Mouse (Mus musculus) kidney, embryonic 16.5 days (tissue): ENCODE measurements at regions not wholly inside any gene's neighbourhood (a gene's known extent, or its start where the extent isn't known, plus 50 kb on each side); places are given as distances from the start of the nearest gene placed in this dataset.

Experiments used
- ATAC-seq: fragments of 200-750 bp; cut with Nextera tagmentation; 2 replicates; pipeline ENCODE4 v1.8.0; 2017; ENCODE audit warnings: moderate TSS enrichment; ENCODE audit not compliant: low FRiP score, low TSS enrichment
- H3K27ac ChIP-seq: fragments of 300-500 bp; sonication (generic); 2 replicates; pipeline ENCODE4 v1.5.1; 2014; ENCODE audit warnings: low read length
- H3K27me3 ChIP-seq: fragments of 300-500 bp; sonication (generic); 2 replicates; pipeline ENCODE4 v1.6.1; 2014; ENCODE audit warnings: low read length, control low read depth, mixed read lengths; ENCODE audit not compliant: insufficient read depth
- H3K36me3 ChIP-seq: fragments of 300-500 bp; sonication (generic); 2 replicates; pipeline ENCODE4 v1.6.1; 2014; ENCODE audit warnings: low read length, control low read depth, mixed read lengths; ENCODE audit not compliant: insufficient read depth
- H3K4me1 ChIP-seq: fragments of 300-500 bp; sonication (generic); 2 replicates; pipeline ENCODE4 v1.6.1; 2014; ENCODE audit warnings: low read length, control low read depth, mixed read lengths; ENCODE audit not compliant: insufficient read depth
- H3K4me2 ChIP-seq: fragments of 300-500 bp; sonication (generic); replicated peaks from 2 replicates; pipeline ENCODE4 v1.6.1; 2014; ENCODE audit warnings: low read depth, low read length
- H3K4me3 ChIP-seq: fragments of 300-500 bp; sonication (generic); 2 replicates; pipeline ENCODE4 v1.5.1; 2014; ENCODE audit warnings: mild to moderate bottlenecking, low read length
- H3K9ac ChIP-seq: fragments of 300-500 bp; sonication (generic); replicated peaks from 2 replicates; pipeline ENCODE4 v1.6.1; 2014; ENCODE audit warnings: low read length
- H3K9me3 ChIP-seq: fragments of 300-500 bp; sonication (generic); 2 replicates; pipeline ENCODE4 v1.6.1; 2016; ENCODE audit warnings: low read length, control low read depth
- WGBS: fragments of 180-500 bp; shearing (Covaris S2); extraction: QIAGEN DNeasy Blood & Tissue Kit; methylation state at CpG from one replicate; pipeline ENCODE4 v1.1.7; 2014; 5-methylcytosine and 5-hydroxymethylcytosine counted together

GRCm38 (mm10) chr14:61960243-61960957, 332.0 kb upstream of the Rnaseh2b start:
- Histone ChIP-seq H3K4me2 (no peak overlapping the region), H3K4me3 (no peak overlapping the region), H3K9me3 (no peaks in the 10 kb centered on the region), H3K36me3 (no peaks in the 10 kb centered on the region), H3K27me3 (no peaks in the 10 kb centered on the region), H3K27ac (no peak overlapping the region), H3K9ac (no peak overlapping the region), H3K4me1 (no peaks in the 10 kb centered on the region)
- 72% methylated on average over 4 of the region's 4 CpGs for WGBS
- ATAC-seq, result no peak

DNA sequence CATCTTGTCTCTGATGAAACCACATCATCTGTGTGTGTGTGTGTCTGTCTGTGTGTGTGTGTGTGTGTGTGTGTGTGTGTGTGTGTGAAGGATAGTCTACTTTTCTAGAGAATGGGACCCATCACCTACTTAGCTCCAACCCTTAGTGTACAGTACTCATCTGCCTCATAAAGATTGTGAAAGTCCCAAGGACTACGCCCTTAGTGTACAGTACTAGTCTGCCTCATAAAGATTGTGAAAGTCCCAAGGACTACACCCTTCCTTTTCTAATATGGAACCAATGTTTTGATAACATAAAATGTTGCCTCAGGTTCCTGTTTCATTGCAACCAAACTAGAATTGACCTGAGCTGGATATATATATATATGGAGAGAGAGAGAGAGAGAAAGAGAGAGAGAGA, 323.9 kb upstream of the Rnaseh2b start:
- H3K4me2 ChIP-seq, result no peak overlapping the region
- H3K9ac ChIP-seq, result no peak overlapping the region
- peaks cover 5% of the 10 kb centered on the region; the same call in 1 of the 2 replicates for H3K4me1 ChIP-seq
- no peak for ATAC-seq
- no peaks in the 10 kb centered on the region for H3K9me3 ChIP-seq
- no peak overlapping the region for H3K4me3 ChIP-seq
- no peak overlapping the region for H3K27ac ChIP-seq
- H3K36me3 ChIP-seq, result no peaks in the 10 kb centered on the region
- no peaks in the 10 kb centered on the region for H3K27me3 ChIP-seq
- WGBS, result 95% methylated on average over 1 of the region's 1 CpGs

GRCm38 (mm10) chr14:61968957-61969535, 323.3 kb upstream of the Rnaseh2b start:
- WGBS, result 87% methylated on average over 5 of the region's 5 CpGs
- Histone ChIP-seq H3K4me1 (peaks cover 5% of the 10 kb centered on the region; the same call in 1 of the 2 replicates), H3K27ac (no peak overlapping the region), H3K4me3 (no peak overlapping the region), H3K27me3 (no peaks in the 10 kb centered on the region), H3K4me2 (no peak overlapping the region), H3K36me3 (no peaks in the 10 kb centered on the region), H3K9me3 (no peaks in the 10 kb centered on the region), H3K9ac (no peak overlapping the region)
- ATAC-seq, result no peak

- Histone ChIP-seq H3K9ac (no peak overlapping the region), H3K27me3 (no peaks in the 10 kb centered on the region), H3K4me3 (no peak overlapping the region), H3K9me3 (no peaks in the 10 kb centered on the region), H3K4me1 (peaks cover 5% of the 10 kb centered on the region; the same call in 1 of the 2 replicates), H3K4me2 (no peak overlapping the region), H3K27ac (peak overlapping the region; percentile 64), H3K36me3 (no peaks in the 10 kb centered on the region)
- 73% methylated on average over 3 of the region's 3 CpGs for WGBS
- ATAC-seq, result peak; percentile 92; the same call in 1 of the 2 replicates
Observed at GRCm38 (mm10) chr14:61970591-61970990, 321.8 kb upstream of the Rnaseh2b start.

DNA sequence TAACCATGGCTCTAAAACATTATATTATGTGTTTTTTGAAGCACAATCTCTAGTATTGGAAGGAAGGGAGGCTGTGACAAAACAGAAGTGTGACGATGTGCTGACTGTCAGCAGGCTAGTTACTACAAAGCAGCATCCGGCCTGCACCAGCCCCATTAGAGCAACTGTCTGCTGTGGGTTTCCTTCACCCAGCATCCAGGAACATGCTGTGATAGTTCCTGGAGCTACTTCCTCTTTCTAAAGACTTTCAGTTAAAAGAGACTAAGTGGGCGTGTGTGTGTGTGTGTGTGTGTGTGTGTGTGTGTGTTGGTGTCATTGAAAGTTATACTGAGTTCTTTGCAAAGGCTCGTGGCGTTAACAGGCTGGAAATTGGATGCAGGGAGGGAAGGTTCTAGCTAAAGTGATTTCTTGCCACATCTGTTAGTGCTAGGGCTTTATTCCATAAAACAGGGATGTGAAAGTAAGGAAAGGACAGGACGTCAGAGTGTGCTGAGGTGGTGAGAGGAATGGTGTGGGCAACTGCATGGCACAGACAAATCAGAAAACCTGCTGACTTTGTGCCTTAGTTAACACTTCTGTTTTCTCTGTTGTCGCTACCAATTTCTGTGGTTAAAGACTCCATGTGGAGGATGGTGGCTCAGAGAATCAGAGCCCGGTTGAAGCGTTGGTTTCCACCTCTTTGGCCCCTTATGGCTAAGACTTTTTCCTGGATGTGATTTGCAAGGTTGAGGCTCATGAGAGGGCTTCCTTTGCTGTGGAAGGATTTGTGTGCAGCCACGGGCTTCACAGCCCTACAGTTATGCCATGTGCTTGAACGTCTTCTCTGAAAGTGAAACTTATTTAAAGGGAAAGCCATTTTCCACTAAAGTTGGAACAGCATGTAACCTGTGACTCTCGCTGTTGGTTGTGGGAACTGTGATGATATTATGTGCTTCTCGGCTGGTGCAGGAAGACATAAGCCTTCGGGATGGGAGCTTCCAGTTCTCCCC, 321.0 kb upstream of the Rnaseh2b start:
- Histone ChIP-seq H3K4me2 (no peak overlapping the region), H3K27ac (peak overlapping the region; percentile 64), H3K36me3 (no peaks in the 10 kb centered on the region), H3K9me3 (no peaks in the 10 kb centered on the region), H3K9ac (no peak overlapping the region), H3K27me3 (no peaks in the 10 kb centered on the region), H3K4me3 (no peak overlapping the region), H3K4me1 (peaks cover 5% of the 10 kb centered on the region; the same call in 1 of the 2 replicates)
- 74% methylated on average over 14 of the region's 14 CpGs for WGBS
- ATAC-seq, result no peak

- ATAC-seq, result peak; percentile 70; the same call in 1 of the 2 replicates
- no peak overlapping the region for H3K4me3 ChIP-seq
- no peak overlapping the region for H3K9ac ChIP-seq
- 0 out of 2 replicates have a peak overlapping the region, but pooled peaks have one; percentile 15 for H3K27ac ChIP-seq
- no peak overlapping the region for H3K4me2 ChIP-seq
- H3K9me3 ChIP-seq, result no peaks in the 10 kb centered on the region
- no peaks in the 10 kb centered on the region for H3K36me3 ChIP-seq
- peaks cover 5% of the 10 kb centered on the region; the same call in 1 of the 2 replicates for H3K4me1 ChIP-seq
- H3K27me3 ChIP-seq, result no peaks in the 10 kb centered on the region
- WGBS, result 37% methylated on average over 6 of the region's 6 CpGs
Observed at GRCm38 (mm10) chr14:61975301-61975732, 317.1 kb upstream of the Rnaseh2b start.

GRCm38 (mm10) chr14:61980581-61980980, 311.8 kb upstream of the Rnaseh2b start:
- H3K36me3 ChIP-seq, result no peaks in the 10 kb centered on the region

GRCm38 (mm10) chr14:61985575-61985974, 306.8 kb upstream of the Rnaseh2b start:
- no peaks in the 10 kb centered on the region for H3K36me3 ChIP-seq
- 66% methylated on average over 3 of the region's 3 CpGs for WGBS
- H3K4me2 ChIP-seq, result no peak overlapping the region
- H3K9ac ChIP-seq, result no peak overlapping the region
- H3K4me3 ChIP-seq, result no peak overlapping the region
- H3K4me1 ChIP-seq, result no peaks in the 10 kb centered on the region
- H3K27ac ChIP-seq, result no peak overlapping the region
- peaks cover 4% of the 10 kb centered on the region; the same call in 1 of the 2 replicates for H3K9me3 ChIP-seq
- no peak for ATAC-seq
- H3K27me3 ChIP-seq, result no peaks in the 10 kb centered on the region

More at GRCm38 (mm10) chr14:61980581-61980980, 311.8 kb upstream of the Rnaseh2b start:
- no peaks in the 10 kb centered on the region for H3K27me3 ChIP-seq
- H3K4me3 ChIP-seq, result no peak overlapping the region
- no peak overlapping the region for H3K4me2 ChIP-seq
- no peak for ATAC-seq
- no peak overlapping the region for H3K27ac ChIP-seq
- 73% methylated on average over 3 of the region's 3 CpGs for WGBS
- H3K4me1 ChIP-seq, result no peaks in the 10 kb centered on the region
- no peak overlapping the region for H3K9ac ChIP-seq
- H3K9me3 ChIP-seq, result peaks cover 4% of the 10 kb centered on the region; the same call in 1 of the 2 replicates

GRCm38 (mm10) chr14:61986203-61986602, 306.2 kb upstream of the Rnaseh2b start:
- WGBS, result 74% methylated on average over 13 of the region's 13 CpGs
- Histone ChIP-seq H3K9me3 (peaks cover 4% of the 10 kb centered on the region; the same call in 1 of the 2 replicates), H3K36me3 (no peaks in the 10 kb centered on the region), H3K4me2 (no peak overlapping the region), H3K27me3 (no peaks in the 10 kb centered on the region), H3K4me1 (no peaks in the 10 kb centered on the region), H3K9ac (no peak overlapping the region), H3K27ac (no peak overlapping the region), H3K4me3 (no peak overlapping the region)
- no peak for ATAC-seq
